Mouse (Mus musculus) bone marrow, adult 2 months (tissue): ENCODE results near the gene Shq1. TPM values are rescaled to one million over a fixed set of nuclear protein-coding genes. Genes with fewer than 3 reads are reported as not detected.
A peak's percentile ranks its signal among the peaks of the same experiment; 100 is the strongest.

Experiments
- H3K27ac ChIP-seq: fragments of 200-500 bp; 2 replicates; pipeline ENCODE4 v1.5.1; 2012; ENCODE audit warnings: low read depth, mild to moderate bottlenecking, control low read depth, inconsistent platforms, low read length; ENCODE audit not compliant: control insufficient read depth, poor library complexity, insufficient read depth
- H3K4me1 ChIP-seq: fragments of 200-500 bp; 2 replicates; pipeline ENCODE4 v1.6.1; 2011; ENCODE audit warnings: low read length; ENCODE audit not compliant: control insufficient read depth, insufficient read depth
- H3K4me3 ChIP-seq: fragments of 200-500 bp; replicated peaks from 2 replicates; pipeline ENCODE3; 2011; ENCODE audit warnings: mild to moderate bottlenecking, low read depth, low read length, control low read depth; ENCODE audit not compliant: control insufficient read depth
- CTCF ChIP-seq: fragments of 200-500 bp; IDR thresholded peaks from 2 replicates; pipeline ENCODE4 v1.5.1; 2011; ENCODE audit warnings: low read length, control low read depth; ENCODE audit not compliant: control insufficient read depth, insufficient read depth
- POLR2A ChIP-seq: fragments of 200-500 bp; IDR thresholded peaks from 2 replicates; pipeline ENCODE4 v1.6.1; 2011; ENCODE audit warnings: low read depth, mild to moderate bottlenecking, control low read depth, low read length, borderline replicate concordance; ENCODE audit not compliant: control insufficient read depth
- WGBS: fragments of 180-500 bp; shearing (Covaris S2); methylation state at CpG from one replicate; pipeline ENCODE4 v1.1.7; 2018; 5-methylcytosine and 5-hydroxymethylcytosine counted together
- polyA plus RNA-seq: library from polyadenylated mRNA; stranded (reverse); fragments of >200 nt; gene quantifications from 2 replicates; pipeline ENCODE4 v1.2.4, GENCODE M21; 2011; ENCODE audit warnings: low replicate concordance; ENCODE audit not compliant: missing spikeins, insufficient read depth, insufficient read length

Gene Shq1
- polyA plus RNA-seq, 1 experiment: 3.3 TPM

GRCm38 (mm10) chr6:100622861-100623507 is 48.0 kb downstream of the Shq1 start:
- H3K4me1 ChIP-seq: no peaks in the 10 kb centered on the region; the same call in 1 of the 2 replicates
- TF ChIP-seq CTCF (no peak), POLR2A (no peak)
- no peak overlapping the region for H3K4me3 ChIP-seq
- 56% methylated on average over 2 of the region's 2 CpGs for WGBS
- 0 out of 2 replicates have a peak overlapping the region, but pooled peaks have one; percentile 37 for H3K27ac ChIP-seq

GRCm38 (mm10) chr6:100620411-100620810 is 50.5 kb downstream of the Shq1 start:
- no peak for TF ChIP-seq POLR2A
- TF ChIP-seq CTCF: no peak
- H3K4me1 ChIP-seq: no peaks in the 10 kb centered on the region; the same call in 1 of the 2 replicates
- H3K27ac ChIP-seq: no peak overlapping the region
- H3K4me3 ChIP-seq: no peak overlapping the region
- WGBS: 76% methylated on average over 3 of the region's 3 CpGs

GRCm38 (mm10) chr6:100619309-100619708 is 51.6 kb downstream of the Shq1 start:
- Histone ChIP-seq H3K4me3 (no peak overlapping the region), H3K4me1 (no peaks in the 10 kb centered on the region; the same call in 1 of the 2 replicates), H3K27ac (no peak overlapping the region)
- WGBS: 92% methylated on average over 7 of the region's 7 CpGs
- TF ChIP-seq CTCF (no peak), POLR2A (no peak)

DNA sequence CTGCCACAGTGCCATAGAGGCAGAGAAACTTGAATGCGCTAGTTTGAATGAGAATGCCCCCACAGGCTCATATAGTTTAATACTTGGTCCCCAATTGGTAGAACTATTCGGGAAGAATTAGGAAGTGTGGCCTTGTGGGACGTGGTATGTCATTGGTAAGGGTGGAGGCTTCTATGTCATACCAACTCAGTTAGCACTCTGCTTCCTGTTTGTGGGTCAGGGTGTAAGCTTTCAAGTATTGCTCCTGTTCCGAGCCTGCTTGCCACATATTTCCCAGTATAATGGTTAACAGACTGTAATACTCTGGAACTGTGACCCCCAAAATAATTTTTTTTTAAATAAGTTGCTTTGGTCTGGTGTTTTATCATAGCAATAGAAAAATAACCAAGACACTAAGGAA is 54.8 kb downstream of the Shq1 start:
- TF ChIP-seq CTCF (no peak), POLR2A (no peak)
- no peak overlapping the region for H3K27ac ChIP-seq
- no peak overlapping the region for H3K4me3 ChIP-seq
- 36% methylated on average over 4 of the region's 4 CpGs for WGBS
- H3K4me1 ChIP-seq: no peaks in the 10 kb centered on the region

GRCm38 (mm10) chr6:100613593-100614267 is 57.2 kb downstream of the Shq1 start:
- H3K4me3 ChIP-seq: no peak overlapping the region

DNA sequence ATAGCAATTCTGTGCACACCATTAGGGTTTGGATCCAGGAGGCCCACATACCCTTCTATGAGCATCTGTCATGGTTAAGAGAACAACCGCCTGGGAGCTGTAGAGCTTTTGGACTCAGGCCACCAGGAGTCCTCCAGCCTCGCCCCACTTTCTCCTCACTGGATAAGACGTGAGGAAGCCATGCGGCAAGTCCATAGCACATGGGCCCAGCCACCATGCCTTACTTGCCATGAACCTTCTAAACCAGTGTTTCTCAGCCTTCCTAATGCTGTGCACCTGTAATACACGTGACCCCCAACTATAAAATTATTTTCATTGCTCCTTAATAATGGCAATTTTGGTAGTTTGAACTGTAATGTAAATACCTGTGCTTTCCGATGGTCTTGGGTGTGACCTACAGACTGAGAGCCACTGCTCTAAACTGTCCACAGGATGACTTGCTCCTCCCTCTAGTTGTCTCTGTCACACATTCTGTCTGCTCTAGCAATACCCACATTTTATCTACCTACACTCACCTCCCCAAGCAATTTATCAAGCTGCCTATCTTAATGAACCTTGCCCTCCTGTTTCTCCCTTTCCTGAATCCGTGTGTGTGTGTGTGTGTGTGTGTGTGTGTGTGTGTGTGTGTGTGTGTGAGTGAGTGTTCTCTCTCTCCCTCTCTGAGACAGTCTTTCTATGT is 59.9 kb downstream of the Shq1 start:
- no peak overlapping the region for H3K4me3 ChIP-seq
- H3K4me1 ChIP-seq: no peaks in the 10 kb centered on the region
- WGBS: 80% methylated on average over 7 of the region's 7 CpGs
- H3K27ac ChIP-seq: no peak overlapping the region
- no peak for TF ChIP-seq CTCF
- TF ChIP-seq POLR2A: no peak

More at GRCm38 (mm10) chr6:100613593-100614267, 57.2 kb downstream of the Shq1 start:
- Histone ChIP-seq H3K27ac (no peak overlapping the region), H3K4me1 (no peaks in the 10 kb centered on the region)
- TF ChIP-seq CTCF: no peak
- TF ChIP-seq POLR2A: no peak
- 54% methylated on average over 6 of the region's 6 CpGs for WGBS

GRCm38 (mm10) chr6:100610182-100610581 is 60.8 kb downstream of the Shq1 start:
- TF ChIP-seq CTCF: no peak
- no peak for TF ChIP-seq POLR2A
- Histone ChIP-seq H3K27ac (no peak overlapping the region), H3K4me1 (no peaks in the 10 kb centered on the region), H3K4me3 (no peak overlapping the region)
- 59% methylated on average over 8 of the region's 8 CpGs for WGBS

DNA sequence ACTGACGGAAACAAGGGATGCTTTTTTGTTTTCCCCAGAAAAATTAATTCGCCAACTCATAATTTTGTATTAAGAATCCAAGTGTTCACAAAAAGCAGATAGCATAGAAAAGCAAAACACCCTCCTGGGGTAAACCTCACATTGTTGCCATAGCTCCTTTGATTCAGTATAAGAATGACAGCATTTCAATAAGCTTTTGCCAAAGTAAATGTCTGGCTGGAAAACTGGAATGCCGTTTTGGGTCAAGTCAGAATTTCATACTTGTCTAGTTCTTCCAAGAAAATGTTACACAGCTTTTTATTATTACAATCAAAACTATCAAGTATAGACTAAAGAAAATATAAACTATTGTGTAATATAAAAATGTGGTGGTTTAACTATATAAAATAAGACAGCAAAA is 61.7 kb downstream of the Shq1 start:
- TF ChIP-seq CTCF (no peak), POLR2A (no peak)
- 83% methylated on average over 3 of the region's 3 CpGs for WGBS
- H3K27ac ChIP-seq: no peak overlapping the region
- no peaks in the 10 kb centered on the region for H3K4me1 ChIP-seq
- H3K4me3 ChIP-seq: no peak overlapping the region
